11 mouse cellular contexts compared by ENCODE assay signal in the genomic region with DNA sequence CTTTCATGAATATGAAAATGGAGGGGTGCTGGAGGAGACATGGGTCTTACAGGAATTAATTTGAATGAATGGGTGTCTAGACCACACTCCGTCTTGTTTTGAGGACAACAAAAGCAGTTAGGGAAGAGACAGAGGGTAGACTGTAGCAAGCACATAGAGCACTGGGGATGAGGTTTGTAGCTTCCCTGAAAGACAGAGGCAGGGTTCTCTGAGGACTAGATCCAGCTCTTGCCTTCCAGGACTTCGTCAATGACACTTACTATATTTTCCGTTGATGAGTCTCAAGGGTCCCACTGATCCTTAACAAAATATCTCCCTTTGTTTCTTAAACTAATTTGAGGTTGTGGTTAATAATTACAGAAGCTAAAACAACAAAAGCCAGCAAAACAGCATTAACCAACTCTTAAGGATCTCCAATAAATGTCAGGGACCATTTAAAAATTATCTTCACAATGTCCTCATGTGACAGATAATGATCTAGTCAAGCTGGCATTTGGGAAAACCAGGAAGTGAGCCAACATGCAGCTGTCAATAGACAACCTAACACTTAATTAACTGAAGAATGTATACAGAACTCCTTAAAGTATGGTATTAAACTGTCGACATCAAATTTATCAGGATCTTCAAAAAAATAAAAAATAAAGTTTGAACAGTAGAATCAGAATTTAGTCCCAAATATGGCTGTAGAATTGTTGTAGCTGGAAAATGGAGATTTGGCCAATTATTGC.
"Had no signal": no experiment of that assay in that cellular context is flagged by ENCODE, and none has a peak within 500 bp of the region (broad histone marks: within the 10 kb centered on the region; RNA-seq: fewer than 3 reads in every experiment).

No protein-coding gene starts in this region.

- H3K27ac ChIP-seq: limb, embryonic 13.5 days; liver, embryonic 14.5 days; midbrain, embryonic 10.5 days; midbrain, embryonic 15.5 days; neural tube, embryonic 12.5 days had no signal

- H3K27me3 ChIP-seq: limb, embryonic 13.5 days; midbrain, embryonic 15.5 days; neural tube, embryonic 12.5 days had no signal

- ATAC-seq: midbrain, embryonic 15.5 days had no signal

- H3K4me2 ChIP-seq: limb, embryonic 13.5 days; midbrain, embryonic 15.5 days; neural tube, embryonic 12.5 days had no signal

- H3K9ac ChIP-seq: limb, embryonic 13.5 days; liver, embryonic 14.5 days; midbrain, embryonic 15.5 days; neural tube, embryonic 12.5 days had no signal

- H3K9me3 ChIP-seq: limb, embryonic 13.5 days; midbrain, embryonic 10.5 days; midbrain, embryonic 15.5 days; neural tube, embryonic 12.5 days had no signal

- DNase-seq: kidney, adult 11 months; left cerebral cortex, postnatal 4 days; right cerebral cortex, postnatal 4 days; spleen, adult 18-20 months; thymus, adult 18-20 months; thymus, postnatal 14 days had no signal

- H3K4me1 ChIP-seq: limb, embryonic 13.5 days; midbrain, embryonic 10.5 days; midbrain, embryonic 15.5 days; neural tube, embryonic 12.5 days had no signal

- H3K36me3 ChIP-seq: limb, embryonic 13.5 days; midbrain, embryonic 10.5 days; midbrain, embryonic 15.5 days; neural tube, embryonic 12.5 days had no signal

- H3K4me3 ChIP-seq: limb, embryonic 13.5 days; midbrain, embryonic 10.5 days; midbrain, embryonic 15.5 days; neural tube, embryonic 12.5 days had no signal
